Mouse (Mus musculus) midbrain, embryonic 11.5 days (tissue): ENCODE measurements around the gene Impdh1. TPM values are rescaled to one million over a fixed set of nuclear protein-coding genes. Genes with fewer than 3 reads are reported as not detected.
A peak's percentile ranks its signal among the peaks of the same experiment; 100 is the strongest.

Experiments used
- ATAC-seq: fragments of 200-750 bp; cut with Nextera tagmentation; 2 replicates; pipeline ENCODE4 v1.8.0; 2017; ENCODE audit warnings: moderate TSS enrichment, moderate library complexity; ENCODE audit not compliant: low FRiP score
- DNase-seq: peaks from one replicate; pipeline ENCODE4 v3.0.0; 2015; ENCODE audit warnings: low spot score; ENCODE audit errors: missing footprints
- H3K27ac ChIP-seq: fragments of 300-500 bp; sonication (generic); 2 replicates; pipeline ENCODE4 v1.5.1; 2014; ENCODE audit warnings: low read depth, low read length
- H3K27me3 ChIP-seq: fragments of 300-500 bp; sonication (generic); 2 replicates; pipeline ENCODE4 v1.6.1; 2014; ENCODE audit warnings: mild to moderate bottlenecking, low read length, moderate library complexity, mixed read lengths; ENCODE audit not compliant: control insufficient read depth, insufficient read depth
- H3K36me3 ChIP-seq: fragments of 300-500 bp; sonication (generic); 2 replicates; pipeline ENCODE4 v1.6.1; 2014; ENCODE audit warnings: mild to moderate bottlenecking, low read length, moderate library complexity, mixed read lengths; ENCODE audit not compliant: control insufficient read depth, insufficient read depth
- H3K4me1 ChIP-seq: fragments of 300-500 bp; sonication (generic); 2 replicates; pipeline ENCODE4 v1.6.1; 2014; ENCODE audit warnings: low read length; ENCODE audit not compliant: control insufficient read depth, insufficient read depth
- H3K4me2 ChIP-seq: fragments of 300-500 bp; sonication (generic); 2 replicates; pipeline ENCODE4 v1.6.1; 2014; ENCODE audit warnings: mild to moderate bottlenecking, moderate library complexity
- H3K4me3 ChIP-seq: fragments of 300-500 bp; sonication (generic); 2 replicates; pipeline ENCODE4 v1.5.1; 2014; ENCODE audit warnings: low read depth, low read length
- H3K9ac ChIP-seq: fragments of 300-500 bp; sonication (generic); 2 replicates; pipeline ENCODE4 v1.6.1; 2014; ENCODE audit warnings: low read length
- H3K9me3 ChIP-seq: fragments of 300-500 bp; sonication (generic); 2 replicates; pipeline ENCODE4 v1.6.1; 2016; ENCODE audit warnings: low read length; ENCODE audit not compliant: control insufficient read depth
- WGBS: fragments of 180-500 bp; shearing (Covaris S2); extraction: QIAGEN DNeasy Blood & Tissue Kit; methylation state at CpG from one replicate; pipeline ENCODE4 v1.1.7; 2014; 5-methylcytosine and 5-hydroxymethylcytosine counted together
- polyA plus RNA-seq: library from polyadenylated mRNA; unstranded; fragments of >200 nt; fragmentation: Nextera tagmentation; extraction: Ambion mirVana; gene quantifications from 2 replicates; pipeline ENCODE4 v1.2.1, GENCODE M21; 2014

Impdh1 gene
- polyA plus RNA-seq, 1 experiment from 2014 or later = 36.9 TPM

DNA sequence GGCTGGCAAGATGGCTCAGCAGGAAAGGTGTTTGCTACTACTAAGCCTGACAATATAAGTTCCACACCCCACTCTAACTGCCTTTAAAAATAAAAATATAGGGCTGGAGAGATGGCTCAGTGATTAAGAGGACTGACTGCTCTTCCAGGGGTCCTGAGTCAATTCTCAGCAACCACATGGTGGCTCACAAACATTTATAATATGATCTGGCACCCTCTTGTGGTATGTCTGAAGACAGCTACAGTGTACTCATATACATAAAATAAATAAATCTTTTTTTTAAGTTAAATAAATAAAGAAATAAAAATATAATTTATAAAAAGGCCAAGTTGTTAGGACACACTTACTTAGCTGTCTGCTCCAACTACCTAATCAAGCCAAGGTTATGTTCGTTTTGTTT, 26.1 kb upstream of the Impdh1 start:
- Histone ChIP-seq H3K9ac (no peak overlapping the region), H3K4me3 (no peak overlapping the region), H3K9me3 (no peaks in the 10 kb centered on the region), H3K27ac (no peak overlapping the region), H3K4me2 (no peak overlapping the region), H3K36me3 (no peaks in the 10 kb centered on the region), H3K4me1 (no peaks in the 10 kb centered on the region), H3K27me3 (no peaks in the 10 kb centered on the region)
- ATAC-seq = no peak
- DNase-seq = no peak
- 50% methylated on average over 1 of the region's 1 CpGs for WGBS

DNA sequence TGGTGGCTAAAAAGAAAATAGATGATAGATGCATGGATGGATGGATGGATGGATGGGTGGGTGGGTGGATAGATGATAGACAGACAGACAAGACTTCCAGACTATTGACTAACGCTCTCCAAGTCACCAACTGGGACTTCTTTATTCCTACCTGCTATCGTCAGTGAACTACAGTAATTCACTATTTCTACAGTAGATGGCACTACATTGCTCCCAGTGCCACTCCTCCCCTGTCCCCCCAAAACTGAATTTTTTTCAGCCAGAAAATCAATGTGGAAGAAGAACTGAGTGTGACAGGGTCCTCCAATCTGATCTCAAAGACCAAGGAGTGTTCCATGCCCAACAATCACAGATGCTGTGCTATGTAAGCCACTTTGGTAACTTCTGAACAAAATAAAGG, 25.5 kb upstream of the Impdh1 start:
- DNase-seq (no peak), ATAC-seq (no peak)
- Histone ChIP-seq H3K36me3 (no peaks in the 10 kb centered on the region), H3K9me3 (no peaks in the 10 kb centered on the region), H3K4me2 (no peak overlapping the region), H3K27me3 (no peaks in the 10 kb centered on the region), H3K9ac (no peak overlapping the region), H3K4me1 (no peaks in the 10 kb centered on the region), H3K4me3 (no peak overlapping the region), H3K27ac (no peak overlapping the region)
- WGBS = 49% methylated on average over 2 of the region's 2 CpGs

DNA sequence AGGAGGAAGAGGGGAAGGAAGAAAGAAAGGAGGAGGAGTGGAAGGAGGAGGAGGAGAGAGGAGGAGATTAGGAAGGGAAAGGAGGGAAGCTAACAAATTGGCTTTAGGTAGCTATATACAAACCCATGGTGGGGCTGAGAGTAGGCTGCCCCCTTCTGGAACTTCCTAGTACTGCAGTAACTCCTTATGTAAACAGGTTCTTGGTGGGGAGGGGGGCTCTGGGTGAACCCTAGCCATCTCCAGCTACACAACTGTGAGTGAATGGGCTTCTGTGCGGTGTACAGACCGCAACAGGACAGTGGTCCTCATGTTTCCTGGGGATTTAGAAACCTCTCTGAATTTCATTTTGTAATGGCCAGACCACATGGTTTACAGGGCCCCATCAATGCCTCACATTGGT, 24.6 kb upstream of the Impdh1 start:
- H3K27ac ChIP-seq = no peak overlapping the region
- no peaks in the 10 kb centered on the region for H3K27me3 ChIP-seq
- WGBS = 40% methylated on average over 2 of the region's 2 CpGs
- no peak overlapping the region for H3K9ac ChIP-seq
- no peaks in the 10 kb centered on the region for H3K9me3 ChIP-seq
- DNase-seq (peak; percentile 97), ATAC-seq (peak; percentile 50; the same call in 1 of the 2 replicates)
- H3K4me1 ChIP-seq = no peaks in the 10 kb centered on the region
- H3K36me3 ChIP-seq = no peaks in the 10 kb centered on the region
- H3K4me2 ChIP-seq = no peak overlapping the region
- no peak overlapping the region for H3K4me3 ChIP-seq

DNA sequence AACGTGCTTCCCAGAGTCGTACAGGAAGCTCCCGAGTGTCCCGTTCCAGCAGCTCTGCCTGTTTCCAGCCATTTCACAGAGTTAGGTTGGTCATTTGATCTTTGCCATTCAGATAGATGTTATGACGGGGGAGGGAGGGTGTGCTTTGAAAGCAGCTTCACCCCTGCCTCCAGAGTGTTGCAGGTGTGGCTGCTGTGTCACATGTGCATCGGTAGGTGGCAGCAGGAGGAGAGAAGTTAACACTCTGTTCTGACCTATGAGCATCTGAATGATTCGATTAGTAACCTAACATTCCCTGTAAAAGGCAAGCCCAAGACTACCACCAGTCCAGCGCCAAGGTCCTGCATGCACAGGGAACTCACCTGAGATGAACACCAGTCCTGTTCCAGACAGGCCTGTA, 18.1 kb upstream of the Impdh1 start:
- H3K4me1 ChIP-seq = no peaks in the 10 kb centered on the region
- ATAC-seq (peak; percentile 35; the same call in 1 of the 2 replicates), DNase-seq (peak; percentile 72)
- no peak overlapping the region for H3K4me2 ChIP-seq
- H3K27me3 ChIP-seq = no peaks in the 10 kb centered on the region
- H3K9me3 ChIP-seq = no peaks in the 10 kb centered on the region
- no peak overlapping the region for H3K9ac ChIP-seq
- no peak overlapping the region for H3K27ac ChIP-seq
- WGBS = 51% methylated on average over 8 of the region's 8 CpGs
- no peaks in the 10 kb centered on the region for H3K36me3 ChIP-seq
- H3K4me3 ChIP-seq = no peak overlapping the region

DNA sequence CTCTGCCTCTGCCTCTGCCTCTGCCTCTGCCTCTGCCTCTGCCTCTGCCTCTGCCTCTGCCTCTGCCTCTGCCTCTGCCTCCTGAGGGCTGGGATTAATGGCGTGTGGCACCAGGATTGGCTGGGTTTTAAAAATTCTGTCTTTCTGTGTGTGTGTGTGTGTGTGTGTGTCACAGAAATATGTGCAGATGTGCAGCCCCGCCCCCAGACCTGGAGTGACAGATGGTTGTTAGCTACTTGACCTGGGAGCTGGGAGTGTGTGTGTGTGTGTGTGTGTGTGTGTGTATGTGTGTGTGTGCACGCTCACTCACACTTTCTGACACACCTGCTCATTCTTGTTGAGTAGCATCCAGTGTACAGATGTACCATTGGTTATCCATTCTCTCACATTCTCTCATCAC, 17.5 kb upstream of the Impdh1 start:
- Histone ChIP-seq H3K9me3 (no peaks in the 10 kb centered on the region), H3K4me3 (no peak overlapping the region), H3K27ac (no peak overlapping the region), H3K9ac (no peak overlapping the region), H3K36me3 (no peaks in the 10 kb centered on the region), H3K27me3 (no peaks in the 10 kb centered on the region), H3K4me1 (no peaks in the 10 kb centered on the region), H3K4me2 (no peak overlapping the region)
- no peak for DNase-seq
- no peak for ATAC-seq
- WGBS = 66% methylated on average over 3 of the region's 3 CpGs

DNA sequence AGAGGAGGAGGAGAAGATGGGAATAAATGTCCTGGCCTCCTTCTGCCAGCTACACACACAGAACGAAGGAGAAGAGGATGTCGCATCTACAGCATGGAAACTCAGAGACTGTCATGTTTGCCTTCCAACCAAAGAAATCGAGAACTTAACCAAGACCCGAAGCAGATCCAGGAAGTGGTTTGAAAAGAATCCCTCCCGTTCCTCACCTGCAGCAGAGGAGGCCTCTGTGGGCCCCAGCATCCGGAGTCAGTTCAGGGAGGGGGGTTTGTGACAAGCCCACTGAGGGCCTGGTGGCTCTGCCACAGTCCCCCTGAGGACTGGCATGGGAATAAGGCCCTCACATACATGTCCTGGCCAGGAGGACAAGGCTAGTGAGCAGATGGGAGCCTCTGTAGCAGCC, 16.2 kb upstream of the Impdh1 start:
- no peaks in the 10 kb centered on the region for H3K36me3 ChIP-seq
- no peaks in the 10 kb centered on the region for H3K9me3 ChIP-seq
- no peak overlapping the region for H3K9ac ChIP-seq
- 81% methylated on average over 6 of the region's 6 CpGs for WGBS
- H3K27ac ChIP-seq = no peak overlapping the region
- H3K4me3 ChIP-seq = no peak overlapping the region
- ATAC-seq (no peak), DNase-seq (no peak)
- H3K4me1 ChIP-seq = no peaks in the 10 kb centered on the region
- H3K4me2 ChIP-seq = no peak overlapping the region
- H3K27me3 ChIP-seq = no peaks in the 10 kb centered on the region

DNA sequence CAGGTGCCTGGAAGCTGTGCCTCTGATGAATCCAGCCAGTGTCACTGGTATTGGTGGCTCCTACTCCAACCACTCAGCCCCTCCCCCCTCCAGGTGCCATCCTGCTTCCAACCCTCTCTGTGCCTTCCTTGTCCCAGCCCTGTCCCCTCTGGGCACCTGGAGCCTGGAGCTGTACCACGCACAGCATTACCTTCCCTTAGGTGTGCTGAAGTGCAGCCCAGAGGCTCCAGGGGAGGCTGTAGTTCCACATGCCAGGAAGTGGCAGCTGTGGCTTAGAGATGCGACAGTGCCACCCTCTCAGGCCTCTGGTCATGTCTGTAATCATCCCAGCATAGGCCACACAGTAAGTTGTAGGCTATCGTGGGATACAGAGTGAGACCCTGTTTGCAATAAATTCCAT, 15.6 kb upstream of the Impdh1 start:
- DNase-seq (no peak), ATAC-seq (no peak)
- Histone ChIP-seq H3K36me3 (no peaks in the 10 kb centered on the region), H3K4me1 (no peaks in the 10 kb centered on the region), H3K9me3 (no peaks in the 10 kb centered on the region), H3K9ac (no peak overlapping the region), H3K4me2 (no peak overlapping the region), H3K27ac (no peak overlapping the region), H3K4me3 (no peak overlapping the region), H3K27me3 (no peaks in the 10 kb centered on the region)
- 84% methylated on average over 3 of the region's 3 CpGs for WGBS

DNA sequence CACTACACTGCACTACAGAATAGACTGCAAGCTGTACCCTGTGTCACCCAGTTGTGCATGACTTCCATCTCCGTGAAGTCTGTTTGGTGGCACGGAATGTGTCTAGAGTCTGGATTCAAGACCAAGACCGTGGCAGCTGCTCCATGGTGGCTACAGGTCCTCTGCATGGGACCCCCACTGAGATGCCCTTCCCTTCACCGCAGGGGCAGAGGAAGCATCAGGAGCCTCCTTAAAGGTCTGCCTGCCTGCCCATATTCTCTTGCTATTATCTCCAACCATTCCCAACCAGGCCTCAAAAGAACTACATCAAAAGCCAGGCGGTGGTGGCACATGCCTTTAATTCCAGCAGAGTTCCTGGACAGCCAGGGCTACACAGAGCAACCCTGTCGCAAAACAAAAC, 14.2 kb upstream of the Impdh1 start:
- Histone ChIP-seq H3K4me1 (no peaks in the 10 kb centered on the region), H3K9me3 (no peaks in the 10 kb centered on the region), H3K27ac (no peak overlapping the region), H3K4me3 (no peak overlapping the region), H3K27me3 (no peaks in the 10 kb centered on the region), H3K36me3 (no peaks in the 10 kb centered on the region), H3K9ac (no peak overlapping the region), H3K4me2 (no peak overlapping the region)
- no peak for DNase-seq
- ATAC-seq = no peak
- WGBS = 72% methylated on average over 6 of the region's 6 CpGs

DNA sequence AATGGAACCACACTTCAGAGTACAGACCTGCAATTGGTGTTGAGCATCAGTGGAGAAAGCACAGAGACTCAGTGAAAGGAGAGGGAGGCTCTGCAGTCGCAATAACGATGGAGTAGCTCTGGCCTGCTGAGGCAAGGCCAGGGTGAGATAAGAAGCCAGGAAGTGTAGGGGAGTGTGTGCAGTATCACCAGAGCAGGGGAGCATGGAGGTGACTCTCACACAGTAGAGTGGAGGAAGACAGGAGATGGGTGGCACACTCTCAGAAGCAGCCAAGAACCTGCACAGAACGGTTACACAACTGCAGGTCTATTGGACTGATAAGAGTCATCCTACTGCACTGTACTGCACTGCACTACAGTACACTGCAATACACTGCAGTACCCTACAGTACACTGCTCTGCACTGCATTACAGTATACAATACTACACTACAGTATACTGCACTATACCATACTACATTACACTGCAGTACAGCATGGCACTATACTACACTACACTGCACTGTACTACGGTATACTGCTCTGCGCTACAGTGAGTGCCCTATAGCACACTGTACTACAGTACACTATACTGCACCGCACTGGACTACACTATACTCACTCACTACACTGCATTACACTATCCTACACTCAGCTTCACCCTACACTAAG, 13.2 kb upstream of the Impdh1 start:
- 92% methylated on average over 6 of the region's 6 CpGs for WGBS
- ATAC-seq = no peak
- Histone ChIP-seq H3K36me3 (no peaks in the 10 kb centered on the region), H3K27ac (no peak overlapping the region), H3K9ac (no peak overlapping the region), H3K9me3 (no peaks in the 10 kb centered on the region), H3K4me3 (no peak overlapping the region), H3K4me1 (no peaks in the 10 kb centered on the region), H3K27me3 (no peaks in the 10 kb centered on the region), H3K4me2 (no peak overlapping the region)
- DNase-seq = peak; percentile 45
